Mouse (Mus musculus) spleen, adult 2 months (tissue): Measurements from ENCODE around the gene Myo18a. TPM values are rescaled to one million over a fixed set of nuclear protein-coding genes. Genes with fewer than 3 reads are reported as not detected.

Source experiments
- DNase-seq, 2 experiments: peaks; one replicate each; pipeline versions ENCODE4 v3.0.0 to v3.0.0-alpha.2; 2012 to 2021; ENCODE audit warnings: low spot score in 2 of 2, low read depth in 1 of 2
- H3K27ac ChIP-seq: fragments of 200-500 bp; 2 replicates; pipeline ENCODE4 v1.5.1; 2012; ENCODE audit warnings: low read length, inconsistent platforms; ENCODE audit not compliant: insufficient read depth
- H3K27me3 ChIP-seq: fragments of 200-500 bp; 2 replicates; pipeline ENCODE4 v1.6.1; 2012; ENCODE audit warnings: mild to moderate bottlenecking, moderate library complexity, low read length, inconsistent platforms; ENCODE audit not compliant: control insufficient read depth, insufficient read depth
- H3K36me3 ChIP-seq: fragments of 200-500 bp; 2 replicates; pipeline ENCODE4 v1.6.1; 2012; ENCODE audit warnings: mild to moderate bottlenecking, low read length, inconsistent platforms; ENCODE audit not compliant: control insufficient read depth, insufficient read depth
- H3K4me1 ChIP-seq: fragments of 200-500 bp; 2 replicates; pipeline ENCODE4 v1.6.1; 2011; ENCODE audit warnings: inconsistent platforms; ENCODE audit not compliant: control insufficient read depth, insufficient read depth, insufficient read length
- H3K4me3 ChIP-seq: fragments of 200-500 bp; 2 replicates; pipeline ENCODE4 v1.5.1; 2011; ENCODE audit warnings: mild to moderate bottlenecking, inconsistent platforms; ENCODE audit not compliant: insufficient read depth, insufficient read length; ENCODE audit errors: extremely low read depth
- CTCF ChIP-seq: fragments of 200-500 bp; IDR thresholded peaks from 2 replicates; pipeline ENCODE4 v1.5.1; 2011; ENCODE audit warnings: mild to moderate bottlenecking, inconsistent platforms; ENCODE audit not compliant: insufficient read depth, insufficient read length, insufficient replicate concordance; ENCODE audit errors: extremely low read depth
- POLR2A ChIP-seq: fragments of 200-500 bp; IDR thresholded peaks from 2 replicates; pipeline ENCODE4 v1.6.1; 2011; ENCODE audit warnings: low read depth, low read length, inconsistent platforms
- WGBS: fragments of 180-500 bp; shearing (Covaris S2); methylation state at CpG from one replicate; pipeline ENCODE4 v1.1.7; 2018; 5-methylcytosine and 5-hydroxymethylcytosine counted together
- polyA plus RNA-seq: library from polyadenylated mRNA; depleted of rRNA; stranded (reverse); fragments of >200 nt; gene quantifications from 2 replicates; pipeline ENCODE4 v1.2.3, GENCODE M21; 2012

Gene Myo18a
- polyA plus RNA-seq, 1 experiment: 52.3 TPM

DNA sequence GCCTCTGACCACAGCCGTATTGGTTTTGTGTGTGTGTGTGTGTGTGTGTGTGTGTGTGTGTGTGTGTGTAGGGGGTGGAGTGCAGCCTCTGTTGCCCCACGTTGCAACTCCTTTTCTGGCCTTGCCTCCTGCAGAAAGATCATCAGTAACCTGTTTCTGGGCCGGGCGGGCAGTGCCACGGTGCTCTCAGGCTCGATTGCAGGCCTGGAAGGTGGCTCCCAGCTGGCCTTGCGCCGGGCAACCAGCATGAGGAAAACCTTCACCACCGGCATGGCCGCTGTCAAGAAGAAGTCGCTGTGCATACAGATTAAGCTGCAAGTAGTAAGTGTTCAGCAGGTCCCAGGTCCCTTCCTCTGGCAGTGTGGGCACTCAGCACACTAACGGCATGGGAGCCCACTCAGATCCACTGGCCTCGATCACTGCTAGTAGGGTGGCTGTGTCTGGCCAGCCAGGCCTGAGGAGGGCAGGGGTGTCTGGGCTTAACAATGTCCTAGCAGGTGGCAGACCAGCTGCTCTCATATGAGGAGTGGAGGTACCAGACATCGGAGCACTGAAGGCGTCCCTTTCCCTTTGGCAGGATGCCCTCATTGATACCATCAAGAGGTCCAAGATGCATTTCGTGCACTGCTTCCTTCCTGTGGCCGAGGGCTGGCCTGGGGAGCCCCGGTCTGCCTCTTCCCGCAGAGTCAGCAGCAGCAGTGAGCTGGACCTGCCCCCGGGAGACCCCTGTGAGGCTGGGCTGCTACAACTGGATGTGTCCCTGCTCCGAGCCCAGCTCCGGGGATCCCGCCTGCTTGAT, 66.2 kb downstream of the Myo18a start:
- no peaks in the 10 kb centered on the region for H3K4me1 ChIP-seq
- no peak overlapping the region for H3K4me3 ChIP-seq
- no peak overlapping the region for H3K27ac ChIP-seq
- no peak for DNase-seq
- H3K27me3 ChIP-seq: no peaks in the 10 kb centered on the region
- H3K36me3 ChIP-seq: peaks cover 48% of the 10 kb centered on the region
- TF ChIP-seq POLR2A: no peak
- no peak for TF ChIP-seq CTCF
- WGBS: 91% methylated on average over 23 of the region's 23 CpGs

DNA sequence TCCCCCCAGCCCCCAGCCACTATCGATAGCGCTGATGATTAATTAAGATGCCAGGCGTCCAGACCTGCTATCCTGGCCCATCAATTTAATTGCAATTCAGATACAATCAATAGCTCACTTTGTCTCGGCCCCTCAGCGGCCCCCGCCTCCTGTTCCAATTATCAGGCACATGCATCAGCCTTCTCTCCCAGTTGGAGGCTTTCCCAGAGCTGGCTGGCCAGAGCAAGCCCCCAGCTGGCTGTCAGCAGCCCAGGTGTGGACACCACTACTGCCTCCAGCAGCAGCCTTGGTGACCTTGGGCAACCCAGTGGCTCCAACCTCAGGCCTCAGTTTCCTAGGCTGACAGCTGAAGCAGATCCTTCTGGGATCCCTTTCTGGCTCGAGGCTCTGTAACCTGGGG, 67.8 kb downstream of the Myo18a start:
- DNase-seq: no peak
- H3K27me3 ChIP-seq: no peaks in the 10 kb centered on the region
- no peaks in the 10 kb centered on the region for H3K4me1 ChIP-seq
- 89% methylated on average over 7 of the region's 7 CpGs for WGBS
- peaks cover 44% of the 10 kb centered on the region for H3K36me3 ChIP-seq
- H3K27ac ChIP-seq: no peak overlapping the region
- no peak overlapping the region for H3K4me3 ChIP-seq
- no peak for TF ChIP-seq CTCF
- no peak for TF ChIP-seq POLR2A

- TF ChIP-seq POLR2A (no peak), CTCF (no peak)
- Histone ChIP-seq H3K27me3 (no peaks in the 10 kb centered on the region), H3K4me1 (no peaks in the 10 kb centered on the region), H3K4me3 (no peak overlapping the region), H3K36me3 (peaks cover 50% of the 10 kb centered on the region), H3K27ac (no peak overlapping the region)
- 94% methylated on average over 4 of the region's 4 CpGs for WGBS
- DNase-seq: no peak
Observed at GRCm38 (mm10) chr11:77832541-77832940, 69.5 kb downstream of the Myo18a start.

- Histone ChIP-seq H3K4me1 (no peaks in the 10 kb centered on the region), H3K27ac (no peak overlapping the region), H3K36me3 (peaks cover 43% of the 10 kb centered on the region), H3K4me3 (no peak overlapping the region), H3K27me3 (no peaks in the 10 kb centered on the region)
- no peak for DNase-seq
- WGBS: 95% methylated on average over 3 of the region's 3 CpGs
- no peak for TF ChIP-seq CTCF
- TF ChIP-seq POLR2A: no peak
Observed at GRCm38 (mm10) chr11:77835109-77835508, 72.1 kb downstream of the Myo18a start.

- DNase-seq: no peak
- Histone ChIP-seq H3K4me1 (no peaks in the 10 kb centered on the region), H3K27ac (no peak overlapping the region), H3K27me3 (no peaks in the 10 kb centered on the region), H3K36me3 (peaks cover 41% of the 10 kb centered on the region), H3K4me3 (no peak overlapping the region)
- 88% methylated on average over 5 of the region's 5 CpGs for WGBS
- TF ChIP-seq POLR2A (no peak), CTCF (no peak)
Observed at GRCm38 (mm10) chr11:77836290-77836689, 73.2 kb downstream of the Myo18a start.

GRCm38 (mm10) chr11:77836751-77837150, 73.7 kb downstream of the Myo18a start:
- H3K27ac ChIP-seq: no peak overlapping the region
- WGBS: 95% methylated on average over 4 of the region's 4 CpGs
- no peak overlapping the region for H3K4me3 ChIP-seq
- peaks cover 45% of the 10 kb centered on the region for H3K36me3 ChIP-seq
- DNase-seq: no peak
- TF ChIP-seq POLR2A: no peak
- no peak for TF ChIP-seq CTCF
- H3K4me1 ChIP-seq: no peaks in the 10 kb centered on the region
- no peaks in the 10 kb centered on the region for H3K27me3 ChIP-seq

DNA sequence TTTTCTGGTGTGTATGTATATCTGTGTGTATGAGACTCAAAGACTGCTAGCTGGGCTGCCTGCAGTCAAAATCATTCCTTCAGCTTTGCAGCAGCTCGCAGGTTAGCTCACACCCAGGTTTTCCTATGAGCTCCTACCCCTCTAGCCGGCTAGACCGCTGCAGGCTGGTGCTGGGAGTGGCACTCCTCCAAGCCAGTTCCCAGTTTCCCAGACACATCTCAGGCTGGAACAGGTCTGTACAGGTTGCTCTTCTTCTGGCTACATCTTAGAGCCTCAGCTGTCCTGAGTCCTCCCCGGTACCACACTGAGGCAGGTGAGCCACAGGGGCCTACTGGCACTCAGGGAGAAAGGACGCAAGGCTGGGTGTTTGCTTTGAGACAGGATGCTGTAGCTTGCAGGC, 74.8 kb downstream of the Myo18a start:
- Histone ChIP-seq H3K36me3 (peaks cover 51% of the 10 kb centered on the region), H3K27me3 (no peaks in the 10 kb centered on the region), H3K4me3 (no peak overlapping the region), H3K27ac (no peak overlapping the region), H3K4me1 (no peaks in the 10 kb centered on the region)
- TF ChIP-seq POLR2A (no peak), CTCF (no peak)
- WGBS: 96% methylated on average over 5 of the region's 5 CpGs
- no peak for DNase-seq
